Mouse (Mus musculus) left cerebral cortex, adult 8-10 months (tissue): ENCODE results near the gene Fem1b. TPM values are rescaled to one million over a fixed set of nuclear protein-coding genes. Genes with fewer than 3 reads are reported as not detected.
A peak's percentile ranks its signal among the peaks of the same experiment; 100 is the strongest.
"Not testable (repeated sequence)": the region's sequence is repeated elsewhere in the genome, so short reads cannot be mapped to it uniquely, and the experiment has no call there.

Experiments used
- DNase-seq, 2 experiments: peaks; one replicate each; pipeline ENCODE4 v3.0.0; 2022; ENCODE audit warnings: low spot score in 2 of 2
- total RNA-seq, 4 experiments: library from RNA; stranded (reverse); gene quantifications; 2 replicates each; pipeline ENCODE4 v1.2.4; 2022

Gene Fem1b
- total RNA-seq = 100 to 1,000 TPM in 1 of 4 experiments, 10 to 100 TPM in 3; 88.3 to 100 (median 93.1) TPM

DNA sequence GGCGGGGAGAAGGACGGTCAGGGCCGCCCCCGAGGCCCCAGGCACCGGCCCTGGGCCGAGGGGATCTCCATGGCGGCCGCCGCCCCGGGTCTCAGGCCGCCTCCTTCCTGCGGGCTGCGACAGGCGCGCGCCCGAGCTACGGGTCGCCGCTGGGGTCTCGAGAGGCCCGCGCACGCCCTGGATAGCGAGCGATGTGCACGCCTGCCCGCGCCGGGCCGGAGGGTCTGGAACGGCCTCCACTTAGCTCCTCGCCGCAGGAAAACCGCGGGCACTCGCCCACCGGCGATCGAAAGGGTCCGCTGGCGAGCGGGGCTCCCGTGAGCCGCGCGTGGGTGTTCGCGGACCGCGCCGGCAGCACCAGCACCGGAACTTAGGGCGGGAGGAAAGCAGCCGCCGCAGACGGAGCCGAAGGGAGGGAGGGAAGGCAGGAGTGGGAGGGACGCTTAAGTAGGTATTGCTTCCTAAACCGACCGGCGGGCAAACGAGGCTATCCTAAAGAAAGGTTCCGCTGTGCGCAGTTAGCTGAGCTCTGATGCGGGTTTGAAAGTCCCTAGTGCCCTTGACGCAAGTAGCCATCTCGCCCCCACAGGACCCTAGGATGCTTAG is at the start of gene Fem1b:
Gene Fem1b (minus strand): TSS at position 419 of the 606 bp plus-strand sequence.
- DNase-seq = peak; percentile 87 to 89

DNA sequence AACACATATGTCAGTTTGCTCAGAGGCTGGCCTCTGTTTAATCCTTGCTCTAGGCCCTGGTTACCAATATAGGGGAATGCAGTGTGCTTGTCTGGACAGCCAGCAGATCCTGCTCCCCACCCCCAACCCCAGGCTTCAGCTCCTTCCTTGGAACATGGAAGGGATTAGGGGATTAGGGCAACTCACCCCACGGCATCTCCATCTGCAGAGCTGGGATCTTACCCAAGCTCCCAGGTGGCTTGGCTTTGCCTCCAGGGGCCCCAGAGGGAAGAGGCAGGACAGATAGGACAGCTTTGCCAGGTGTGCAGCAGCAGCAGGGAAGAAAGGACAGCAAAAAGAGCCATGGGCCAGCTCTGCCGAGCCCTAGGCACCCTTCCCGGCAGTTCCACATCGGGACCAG is 49.1 kb upstream of the Fem1b start:
- DNase-seq = no peak

GRCm38 (mm10) chr9:62860102-62860501 is 48.4 kb upstream of the Fem1b start:
- not testable (repeated sequence) for DNase-seq

- no peak for DNase-seq
Measured at GRCm38 (mm10) chr9:62858266-62859019, 46.7 kb upstream of the Fem1b start.

GRCm38 (mm10) chr9:62857719-62858261 is 46.1 kb upstream of the Fem1b start, which contains the start of gene Calml4:
TSS of gene Calml4 (plus strand) at chr9:62858080.
- no peak for DNase-seq

GRCm38 (mm10) chr9:62857216-62857615 is 45.5 kb upstream of the Fem1b start:
- DNase-seq = no peak

DNA sequence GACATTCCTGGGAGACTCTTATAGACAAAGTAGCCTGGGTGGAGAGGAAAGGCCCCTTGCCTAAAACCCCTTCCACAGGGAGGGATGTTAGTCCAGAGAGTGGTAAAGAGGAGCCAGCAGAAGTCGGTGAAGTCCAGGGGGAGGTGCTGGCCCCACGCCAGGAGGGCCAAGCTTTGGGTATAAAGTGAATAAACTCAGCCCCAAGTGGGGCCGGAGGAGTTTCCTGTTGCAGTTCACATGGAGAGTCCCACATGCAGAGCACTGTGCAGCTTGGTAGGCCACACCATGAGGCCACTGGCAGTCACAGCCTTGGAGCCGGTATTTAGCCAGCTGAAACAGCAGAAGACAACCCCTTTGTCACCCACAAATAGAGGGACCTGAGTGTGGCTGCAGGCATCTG is 42.7 kb upstream of the Fem1b start:
- no peak for DNase-seq

DNA sequence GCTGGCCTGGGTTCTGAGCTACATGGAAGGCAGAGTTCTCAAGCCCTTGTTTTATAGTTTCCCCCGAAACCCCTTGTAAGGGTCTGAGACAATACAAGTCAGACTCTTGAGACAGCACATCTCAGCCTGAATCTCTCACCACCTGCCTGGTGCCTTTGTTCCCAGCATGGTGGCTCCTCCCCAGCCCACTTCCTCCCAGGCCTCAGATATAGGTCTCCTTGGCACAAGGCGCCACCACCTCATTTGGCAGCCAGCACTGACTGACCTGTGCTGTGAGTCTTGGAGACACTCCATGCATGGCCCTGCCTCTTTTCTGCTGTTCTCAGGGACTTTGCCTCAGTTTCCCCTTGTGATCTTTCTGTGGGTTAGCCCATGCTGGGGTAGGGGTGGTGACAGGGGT is 39.8 kb upstream of the Fem1b start:
- DNase-seq = no peak

DNA sequence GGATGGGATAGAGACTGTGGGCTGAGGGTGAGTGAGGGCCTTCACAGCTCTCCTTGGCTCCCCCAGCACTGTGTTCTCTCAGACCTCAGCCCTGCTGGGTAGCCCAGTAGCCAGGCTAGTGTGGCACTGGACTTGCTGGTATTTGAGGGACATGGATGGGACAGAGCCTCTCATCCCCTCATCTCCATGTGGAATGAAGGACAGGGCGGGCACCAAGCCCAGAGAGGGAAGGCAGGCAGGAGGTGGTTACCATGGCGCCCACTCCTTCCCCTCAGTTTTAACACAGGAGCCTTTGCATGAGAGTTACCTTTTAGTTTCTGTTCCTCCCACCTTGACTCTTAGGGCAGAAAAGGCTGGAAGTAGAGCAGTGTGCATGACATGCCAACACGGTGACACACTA is 36.9 kb upstream of the Fem1b start:
- DNase-seq = no peak

DNA sequence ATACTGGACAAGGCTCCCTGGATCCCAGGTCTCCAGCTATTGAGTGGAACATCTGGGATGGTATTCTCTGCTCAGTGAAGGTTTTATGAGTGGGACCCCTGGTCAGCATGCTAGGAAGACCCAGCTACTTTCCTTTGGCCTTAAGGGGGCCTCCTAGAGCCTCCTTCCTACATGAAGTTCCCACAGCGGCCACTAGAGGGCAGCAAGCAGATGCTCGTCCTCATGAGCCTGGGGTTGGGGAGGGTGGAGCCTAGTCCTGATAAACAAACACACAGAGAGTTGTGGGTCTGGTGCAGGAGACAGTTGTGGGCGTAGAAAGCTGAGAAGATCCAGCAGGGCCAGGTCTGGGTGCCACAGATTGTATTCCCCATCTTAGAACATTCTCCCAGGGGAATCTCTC is 36.0 kb upstream of the Fem1b start:
- peak; percentile 50 to 89 for DNase-seq

DNA sequence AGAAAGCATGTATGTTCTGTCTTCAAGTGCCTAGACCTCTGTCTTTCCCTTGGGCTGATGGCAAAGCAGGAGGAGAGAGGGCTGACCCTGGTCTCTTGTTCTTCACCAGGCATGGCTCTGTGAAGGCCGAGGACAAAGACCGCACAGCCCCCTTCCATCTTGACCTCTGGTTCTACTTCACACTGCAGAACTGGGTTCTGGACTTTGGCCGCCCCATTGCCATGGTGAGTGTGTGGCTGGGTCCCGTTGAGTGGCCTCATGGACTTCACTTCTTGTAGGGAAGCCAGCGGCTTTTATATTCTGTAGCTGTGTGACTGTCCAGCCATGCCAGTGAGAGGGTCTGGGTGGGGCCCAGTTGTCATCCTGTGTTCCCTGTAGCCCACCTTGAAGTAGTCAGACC is 32.7 kb upstream of the Fem1b start:
- DNase-seq = no peak

DNA sequence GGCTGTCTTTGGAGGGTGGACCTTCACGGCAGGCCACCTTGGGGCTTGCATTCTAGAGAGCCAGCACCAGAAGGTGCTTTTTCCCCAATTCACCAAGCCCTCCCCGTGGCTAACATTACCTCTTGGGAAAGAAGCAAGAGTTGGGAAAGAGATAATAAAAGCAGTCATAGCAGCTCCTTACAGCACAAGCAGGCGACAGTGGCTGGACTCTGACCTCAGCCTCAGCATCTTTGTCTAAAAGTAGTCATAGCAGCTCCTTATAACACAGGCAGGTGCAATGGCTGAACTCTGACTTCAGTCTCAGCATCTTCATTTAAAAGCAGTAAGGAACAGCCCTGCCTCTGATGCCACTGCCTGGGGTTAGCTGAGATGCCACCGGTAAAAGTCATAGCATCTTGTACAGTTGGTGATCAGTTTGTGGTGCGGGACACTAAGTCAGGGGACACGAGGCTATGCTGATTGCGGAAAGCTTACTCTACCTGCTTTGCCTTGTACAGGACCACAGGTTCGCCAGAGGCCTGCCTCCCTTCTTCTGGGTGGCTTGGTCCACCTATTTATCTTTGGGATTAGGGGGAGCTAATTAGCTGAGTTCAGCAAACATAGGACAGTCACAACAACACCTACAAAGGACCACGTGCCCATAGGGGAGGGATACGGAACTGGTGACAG is 31.8 kb upstream of the Fem1b start:
- no peak for DNase-seq

- no peak for DNase-seq
Measured at GRCm38 (mm10) chr9:62839172-62839770, 27.5 kb upstream of the Fem1b start.

- DNase-seq = peak; percentile 54 to 65
Measured at GRCm38 (mm10) chr9:62838506-62839171, 26.9 kb upstream of the Fem1b start, which contains the start of gene Cln6. TSS of gene Cln6 (plus strand) at chr9:62838785.

- DNase-seq = no peak
Measured at GRCm38 (mm10) chr9:62838146-62838505, 26.4 kb upstream of the Fem1b start.

GRCm38 (mm10) chr9:62837611-62838010 is 25.9 kb upstream of the Fem1b start:
- no peak for DNase-seq

DNA sequence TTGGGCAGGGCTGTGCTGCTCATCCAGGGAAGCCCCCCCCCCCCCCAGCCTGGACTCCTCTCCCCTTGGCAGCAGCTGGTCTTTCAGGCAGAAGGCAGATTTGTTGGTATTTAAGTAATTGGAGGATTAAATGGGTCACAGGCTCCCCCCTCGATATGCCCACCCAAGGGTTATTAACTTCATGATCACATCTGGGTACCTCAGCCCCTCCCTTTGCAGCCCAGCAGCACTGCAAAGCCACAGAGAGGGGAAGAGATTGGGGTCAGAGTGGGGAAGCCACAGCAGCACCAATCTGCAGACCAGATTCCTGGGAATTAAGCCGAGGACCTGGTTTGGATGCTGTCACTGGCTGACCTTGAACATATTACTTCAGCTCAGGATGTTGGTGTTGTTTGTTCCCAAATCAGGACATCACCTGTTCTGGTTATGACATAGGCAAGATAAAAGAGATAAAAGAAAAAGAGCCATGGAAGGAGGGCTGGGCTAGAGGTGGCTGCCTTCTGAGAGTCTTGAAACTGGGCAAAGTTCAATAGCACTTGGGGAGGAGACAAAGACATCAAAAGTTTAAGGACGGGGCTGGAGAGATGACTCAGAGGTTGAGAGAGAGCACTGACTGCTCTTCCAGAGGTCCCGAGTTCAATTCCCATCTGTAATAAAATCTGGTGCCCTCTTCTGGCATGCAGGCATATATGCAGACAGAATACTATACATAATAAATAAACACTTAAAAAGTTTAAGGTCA is 24.1 kb upstream of the Fem1b start:
- DNase-seq = no peak

DNA sequence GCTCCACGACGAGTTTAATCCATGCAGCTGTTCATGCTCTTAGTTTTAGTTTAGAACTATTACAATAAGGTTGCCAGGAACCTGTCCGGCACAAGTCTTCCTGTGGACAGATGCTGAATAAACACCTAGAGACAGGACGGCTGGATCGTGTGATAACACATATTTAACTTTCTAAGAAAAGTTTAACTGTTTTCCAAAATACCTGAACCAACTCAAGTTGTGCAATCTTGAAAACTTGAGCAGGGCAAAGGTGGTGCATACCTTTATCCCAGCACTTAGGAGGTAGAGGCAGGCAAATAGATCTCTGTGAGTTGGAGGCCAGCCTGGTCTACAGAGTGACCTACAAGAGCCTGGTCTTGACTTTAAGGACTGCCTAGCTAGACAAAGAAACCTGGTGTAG is 23.2 kb upstream of the Fem1b start:
- DNase-seq = no peak

- no peak for DNase-seq
Measured at GRCm38 (mm10) chr9:62829877-62830276, 18.1 kb upstream of the Fem1b start.

- peak; percentile 85 to 95 for DNase-seq
Measured at GRCm38 (mm10) chr9:62828662-62829086, 16.9 kb upstream of the Fem1b start.
